Mouse (Mus musculus) CD4-positive helper T cell, adult 2 months (primary cell): ENCODE results near the gene Slc18a3.

Experiments used
- DNase-seq: peaks from one replicate; pipeline ENCODE4 v3.0.0-alpha.2; 2012; ENCODE audit warnings: low read depth, missing footprints, low spot score

The Slc18a3 gene

GRCm38 (mm10) chr14:32464601-32465505 lies at the start of gene Slc18a3:
Slc18a3 (minus strand) TSS chr14:32464850.
- DNase-seq = no peak

GRCm38 (mm10) chr14:32513336-32514032 lies 48.8 kb upstream of the Slc18a3 start, which contains the start of gene Ercc6:
Ercc6 (plus strand) TSS chr14:32513521.
- peak; percentile 94 for DNase-seq

DNA sequence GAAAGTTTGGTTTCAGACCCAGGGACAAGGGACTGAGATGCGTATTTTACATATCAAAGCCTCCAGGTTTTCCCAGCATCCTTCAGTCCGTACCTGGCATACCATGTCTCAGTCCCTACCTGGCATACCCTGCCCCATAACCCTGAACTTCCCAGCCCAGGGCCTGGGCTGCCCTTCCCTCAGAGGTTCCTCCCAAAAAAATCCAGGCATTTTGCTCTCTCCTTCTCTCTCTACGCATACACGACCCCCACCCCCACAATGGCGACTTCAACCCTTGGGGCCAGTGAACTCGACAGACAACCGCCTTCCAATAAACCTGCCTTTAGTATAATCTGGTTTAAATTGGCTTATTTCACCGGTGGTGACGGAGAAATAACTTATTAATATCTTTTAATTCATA lies 48.3 kb upstream of the Slc18a3 start:
- no peak for DNase-seq

DNA sequence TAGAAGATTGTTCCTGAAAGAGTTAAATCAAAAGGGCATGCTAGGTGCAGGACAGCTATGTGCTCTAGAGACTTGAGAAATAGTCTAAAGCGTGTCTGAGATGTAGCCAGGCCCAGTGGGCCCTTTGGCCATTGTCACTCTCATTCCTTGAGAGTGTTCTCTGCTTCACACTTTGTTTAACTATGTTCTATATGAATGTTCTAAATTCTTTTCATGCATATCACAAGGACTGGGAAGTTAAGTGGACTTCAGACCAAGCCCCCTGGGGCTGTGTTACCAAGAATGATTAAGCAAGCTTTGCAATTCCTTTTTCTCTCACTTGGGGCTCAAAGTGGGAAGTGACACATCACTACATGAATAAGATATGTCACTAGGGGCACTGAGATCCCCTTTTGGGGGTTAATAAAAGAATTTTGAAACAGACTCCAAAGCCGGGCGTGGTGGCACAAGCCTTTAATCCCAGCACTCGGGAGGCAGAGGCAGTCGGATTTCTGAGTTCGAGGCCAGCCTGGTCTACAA lies 44.9 kb upstream of the Slc18a3 start:
- no peak for DNase-seq

DNA sequence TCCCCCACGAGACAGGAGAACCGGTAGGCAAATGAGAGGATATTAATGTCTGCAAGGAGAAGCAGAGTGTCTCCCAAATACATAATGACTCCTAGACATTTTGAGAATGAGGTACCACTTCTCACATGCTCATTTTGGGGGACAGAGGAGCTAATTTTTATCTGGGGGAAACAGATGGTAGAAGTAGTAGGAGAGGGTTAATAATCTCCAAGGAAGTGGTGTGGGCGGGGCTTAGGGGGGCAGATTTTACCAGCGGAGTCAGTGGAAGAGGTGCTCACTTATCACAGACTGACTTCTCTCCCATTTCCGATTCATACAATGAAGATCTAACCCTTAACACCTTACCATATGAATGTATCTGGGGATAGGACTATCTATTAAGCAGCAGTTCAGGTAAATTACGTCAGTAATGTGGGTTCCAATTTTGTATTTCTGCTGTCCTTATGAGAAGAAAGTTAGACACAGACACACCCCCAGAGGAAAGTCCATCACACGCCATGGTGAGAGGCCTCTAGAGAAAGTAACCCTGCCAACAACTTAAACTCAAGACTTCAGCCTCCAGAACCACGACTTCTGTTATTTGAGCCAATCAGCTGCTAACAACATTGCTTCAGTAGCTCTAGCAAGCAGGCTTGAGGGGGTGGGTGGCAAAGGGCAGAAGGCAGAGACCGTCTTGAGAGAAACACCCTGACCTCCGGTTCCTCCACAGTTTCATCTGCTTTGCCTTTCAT lies 43.6 kb upstream of the Slc18a3 start:
- no peak for DNase-seq

DNA sequence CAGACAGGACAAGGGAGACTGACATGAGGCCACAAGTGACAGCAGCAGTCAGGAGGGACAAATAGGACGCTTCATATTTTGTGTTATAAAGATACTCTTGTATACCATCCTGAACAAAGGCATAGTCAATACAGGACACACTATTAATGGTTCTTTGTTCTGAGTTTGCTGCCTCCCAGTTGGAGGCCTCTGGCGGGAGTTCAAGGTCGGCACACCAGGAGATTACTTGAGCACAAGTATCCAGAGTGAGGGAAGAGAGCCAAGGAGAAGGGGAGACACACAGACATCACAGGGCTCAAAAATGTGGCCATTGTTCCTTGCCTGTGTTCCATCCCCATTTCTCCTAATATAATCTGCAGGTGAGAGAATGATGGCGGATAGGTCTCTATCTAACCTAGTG lies 42.6 kb upstream of the Slc18a3 start:
- DNase-seq = no peak

DNA sequence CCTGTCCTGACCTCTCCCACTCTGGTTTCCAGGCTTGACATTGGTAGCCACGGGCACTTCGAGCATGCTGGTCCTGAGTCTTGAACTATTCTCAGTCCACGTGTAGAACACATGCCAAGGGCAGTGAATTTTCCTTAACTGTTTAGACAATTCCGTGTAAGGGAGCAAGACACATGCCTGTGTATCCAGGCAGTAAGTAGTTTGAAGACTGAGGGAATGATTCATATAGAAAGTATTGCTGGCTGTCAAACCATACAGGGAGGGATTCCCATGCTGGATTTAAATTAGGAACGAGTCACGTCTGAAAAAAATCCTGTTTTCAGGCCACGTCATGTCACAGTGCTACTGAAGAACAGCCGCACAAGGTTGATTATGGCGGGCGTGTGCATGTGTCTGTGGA lies 41.7 kb upstream of the Slc18a3 start:
- DNase-seq = no peak

GRCm38 (mm10) chr14:32503897-32504296 lies 39.2 kb upstream of the Slc18a3 start:
- no peak for DNase-seq

- DNase-seq = no peak
Measured at GRCm38 (mm10) chr14:32502764-32503688, 38.4 kb upstream of the Slc18a3 start.

GRCm38 (mm10) chr14:32501303-32501702 lies 36.7 kb upstream of the Slc18a3 start:
- DNase-seq = no peak

- DNase-seq = no peak
Measured at GRCm38 (mm10) chr14:32496115-32496850, 31.6 kb upstream of the Slc18a3 start.

GRCm38 (mm10) chr14:32492521-32492920 lies 27.9 kb upstream of the Slc18a3 start:
- DNase-seq = peak; percentile 65

DNA sequence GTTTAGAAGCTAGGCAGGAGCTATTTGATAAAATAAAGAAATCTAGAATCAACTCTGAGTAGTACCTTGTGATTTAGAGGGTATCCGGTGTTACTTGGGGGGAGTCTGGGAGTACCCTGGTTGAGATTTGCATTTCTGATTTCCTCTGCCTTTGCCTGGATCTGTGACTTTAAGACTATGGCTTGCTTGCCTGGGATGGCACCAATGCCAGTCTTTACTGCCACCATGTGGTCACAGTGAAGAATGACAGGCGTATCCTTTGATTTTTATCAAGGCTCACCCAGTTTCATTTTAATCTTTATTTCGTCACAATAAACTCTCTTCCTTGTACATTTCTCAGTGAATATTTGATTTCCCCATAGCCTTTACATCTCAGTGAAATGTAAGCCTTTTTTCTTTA lies 17.4 kb upstream of the Slc18a3 start:
- peak; percentile 39 for DNase-seq

DNA sequence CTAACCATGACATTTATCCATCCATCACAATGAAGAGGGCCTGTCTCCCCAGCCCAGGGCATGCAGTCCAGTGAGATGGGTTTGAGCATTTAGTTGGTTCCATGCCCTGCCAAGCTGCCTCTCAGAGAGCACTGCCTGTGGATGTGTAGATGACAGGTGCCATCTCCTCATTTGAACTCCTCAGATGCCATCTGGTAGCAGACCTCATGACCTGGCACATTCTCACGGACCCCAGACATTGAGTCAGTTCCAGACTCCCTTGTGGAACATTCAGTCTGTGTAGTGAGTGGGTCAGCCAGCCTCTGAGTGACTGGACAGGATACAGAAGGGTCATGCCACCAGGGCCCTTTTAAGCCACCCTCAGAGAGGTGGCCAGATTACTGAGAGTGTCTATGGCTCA lies 12.9 kb upstream of the Slc18a3 start:
- no peak for DNase-seq

DNA sequence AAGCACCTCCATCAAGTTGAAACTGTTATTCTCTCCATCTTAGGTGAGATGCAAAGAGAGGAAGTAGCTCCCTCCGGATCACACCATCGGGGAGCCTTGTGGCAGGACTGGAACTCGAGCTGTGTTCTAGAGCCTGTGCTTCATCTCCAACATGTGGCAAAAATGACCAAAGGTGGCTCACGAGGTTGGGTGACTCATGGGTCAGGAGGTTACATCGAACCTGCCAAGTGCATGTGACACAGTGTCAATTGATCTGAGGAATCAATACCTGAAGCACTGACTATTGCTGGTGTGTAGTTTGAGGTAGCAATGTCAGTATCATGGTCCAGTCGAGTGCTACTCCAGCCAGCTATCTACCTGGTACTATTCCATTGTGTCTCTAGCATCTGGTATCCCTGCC lies 11.9 kb upstream of the Slc18a3 start:
- DNase-seq = no peak

GRCm38 (mm10) chr14:32472996-32473395 lies 8.3 kb upstream of the Slc18a3 start:
- DNase-seq = no peak

GRCm38 (mm10) chr14:32467606-32468005 lies 3.0 kb upstream of the Slc18a3 start:
- DNase-seq = no peak

DNA sequence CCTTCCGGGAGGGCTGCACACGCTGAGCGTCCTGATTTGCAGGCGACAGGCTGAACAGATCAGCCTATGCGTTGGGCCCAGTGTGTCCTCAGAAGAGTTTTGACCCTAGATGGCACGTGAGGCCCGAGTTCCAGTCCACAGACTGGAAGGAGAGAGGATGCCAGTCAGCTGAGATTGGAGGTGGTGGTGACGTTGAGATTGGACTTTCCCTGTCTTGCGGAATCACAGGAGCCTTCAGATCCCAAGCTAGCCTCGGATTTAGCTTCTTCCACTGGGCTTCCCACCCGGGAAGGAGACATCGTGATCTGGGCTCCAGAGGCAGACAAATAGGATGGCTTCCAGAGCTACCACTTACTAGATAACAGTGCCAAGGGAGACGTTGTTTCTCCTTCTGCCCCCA lies 1.2 kb upstream of the Slc18a3 start, which contains the start of gene Chat:
Gene Chat (minus strand): TSS at position 101 of the 400 bp plus-strand sequence.
- DNase-seq = no peak

GRCm38 (mm10) chr14:32465506-32465870 lies 838 bp upstream of the Slc18a3 start:
- DNase-seq = no peak
